Mouse (Mus musculus): ENCODE results near the gene Mafb.

The Mafb gene

DNA sequence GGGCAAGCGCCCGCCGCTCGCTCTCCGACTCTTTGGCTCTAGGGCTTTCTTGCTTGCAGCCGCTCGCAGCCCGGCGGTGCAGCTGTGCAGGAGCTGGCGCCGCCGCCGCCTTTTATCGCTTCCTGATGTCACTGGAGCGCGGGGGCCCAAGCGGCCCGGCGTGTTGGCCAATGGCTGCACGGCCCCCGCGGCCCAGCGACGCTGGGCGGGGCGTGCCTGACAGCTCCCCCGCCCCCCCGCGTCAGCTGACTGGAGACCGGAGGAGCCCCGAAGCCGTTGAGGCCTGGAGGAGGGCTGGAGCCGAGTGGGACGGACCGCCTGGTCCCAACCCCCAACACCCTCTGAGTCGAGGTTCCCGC is at the start of gene Mafb:
Gene Mafb (minus strand): TSS at position 86 of the 359 bp plus-strand sequence.
- DNase-seq (ENCODE audit: extremely low spot score), result peak; percentile 90

DNA sequence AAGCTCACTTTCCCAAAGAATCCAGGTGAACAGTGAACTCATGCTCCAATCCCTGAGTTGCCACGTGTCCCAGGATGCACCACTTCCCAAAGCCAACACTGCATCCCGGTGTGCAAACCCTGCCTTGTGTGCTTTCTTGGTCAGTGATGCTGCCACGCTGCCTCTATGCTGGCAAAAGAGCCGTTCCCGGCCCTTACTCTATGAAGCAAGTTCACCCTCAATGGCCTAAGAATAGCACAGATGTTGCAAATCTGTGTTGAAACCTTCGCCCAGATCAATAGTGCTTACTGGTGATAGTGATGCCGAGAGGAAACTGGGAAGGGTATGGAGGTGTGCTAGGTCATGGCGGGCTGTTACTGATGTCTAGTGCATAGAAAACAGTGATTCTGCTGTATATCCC is 48.3 kb upstream of the Mafb start:
- no peak for DNase-seq (ENCODE audit: extremely low spot score)

DNA sequence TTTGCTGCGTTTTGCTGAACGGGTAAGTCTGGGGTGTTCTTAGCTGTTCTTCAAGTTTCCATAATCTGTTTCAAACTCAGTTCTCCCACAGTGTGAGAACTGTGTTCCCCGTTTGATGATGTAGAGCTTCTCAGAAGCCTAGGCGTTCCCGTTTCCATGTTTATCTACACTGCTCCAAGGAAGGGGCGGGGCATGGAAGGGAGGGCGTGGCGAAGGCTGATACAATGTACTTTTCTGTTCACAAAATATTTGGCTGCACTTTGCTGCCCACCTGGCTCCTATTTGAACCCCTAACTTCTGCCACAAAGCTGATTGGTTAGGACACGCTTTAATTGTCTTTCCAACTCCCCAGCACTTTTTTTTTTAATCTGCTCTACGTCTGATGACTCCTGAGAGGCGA is 47.9 kb upstream of the Mafb start:
- DNase-seq (ENCODE audit: extremely low spot score), result no peak

DNA sequence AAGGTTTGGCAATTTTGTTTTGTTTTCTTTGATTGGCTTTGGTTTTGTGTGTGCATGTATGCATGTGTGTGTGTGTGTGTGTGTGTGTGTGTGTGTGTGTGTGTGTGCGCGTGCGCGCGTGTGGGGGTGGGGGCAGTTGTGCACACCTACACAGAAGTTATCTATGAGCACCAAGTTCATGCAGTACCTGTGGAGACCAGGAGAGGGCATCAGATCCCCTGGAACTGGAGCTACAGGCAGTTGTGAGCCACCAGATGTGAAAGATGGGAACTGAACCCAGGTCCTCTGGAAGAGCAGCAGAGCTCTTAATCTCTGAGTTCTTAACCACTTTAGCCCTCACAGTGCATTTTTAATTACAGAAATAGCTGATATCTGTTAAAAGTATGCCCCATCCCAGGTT is 47.1 kb upstream of the Mafb start:
- peak; percentile 12 for DNase-seq (ENCODE audit: extremely low spot score)

- no peak for DNase-seq (ENCODE audit: extremely low spot score)
Measured at GRCm38 (mm10) chr2:160413055-160413454, 46.2 kb upstream of the Mafb start.

DNA sequence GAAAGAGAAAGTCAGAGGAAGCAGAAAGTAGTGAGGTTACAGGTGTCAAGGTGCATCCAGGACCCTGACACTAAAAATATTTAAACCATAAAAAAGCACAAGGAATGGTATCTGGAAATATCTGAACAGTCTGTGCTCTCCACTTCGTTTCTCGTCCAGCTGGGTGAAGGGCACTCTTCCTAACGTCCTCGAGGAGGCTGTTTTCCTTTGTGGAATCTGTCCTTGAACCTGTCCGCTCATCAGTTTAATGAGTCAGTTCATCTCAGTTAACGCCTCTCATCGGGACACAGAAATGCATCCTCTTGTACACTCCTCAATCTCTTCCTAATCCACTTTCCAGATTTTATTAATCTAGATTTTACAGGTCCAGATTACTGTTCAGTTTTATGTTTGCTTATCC is 44.6 kb upstream of the Mafb start:
- DNase-seq (ENCODE audit: extremely low spot score), result no peak

GRCm38 (mm10) chr2:160407720-160408119 is 40.9 kb upstream of the Mafb start:
- no peak for DNase-seq (ENCODE audit: extremely low spot score)

DNA sequence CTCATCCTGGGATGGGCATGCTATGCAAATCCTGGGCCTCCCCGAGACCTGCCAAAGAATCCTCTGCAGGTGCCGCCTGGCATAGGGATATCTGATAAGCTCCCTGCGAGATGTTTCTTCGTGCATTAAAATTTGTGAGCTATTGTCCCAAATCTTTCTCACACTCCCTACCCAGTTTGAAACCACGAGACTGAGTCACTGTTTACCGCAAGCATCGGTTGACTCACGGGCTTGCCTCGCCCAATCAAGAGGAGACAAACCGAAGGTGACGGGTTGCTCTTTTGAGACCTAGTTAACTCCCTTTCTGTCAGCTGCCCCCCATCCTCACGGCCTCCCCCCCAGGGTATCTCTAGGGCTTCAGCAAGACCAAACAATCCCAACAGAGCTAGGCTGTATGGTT is 30.9 kb upstream of the Mafb start:
- DNase-seq (ENCODE audit: extremely low spot score), result no peak

GRCm38 (mm10) chr2:160394735-160395134 is 27.9 kb upstream of the Mafb start:
- no peak for DNase-seq (ENCODE audit: extremely low spot score)

- no peak for DNase-seq (ENCODE audit: extremely low spot score)
Measured at GRCm38 (mm10) chr2:160392648-160393047, 25.8 kb upstream of the Mafb start.

- no peak for DNase-seq (ENCODE audit: extremely low spot score)
Measured at GRCm38 (mm10) chr2:160388596-160388995, 21.7 kb upstream of the Mafb start.

DNA sequence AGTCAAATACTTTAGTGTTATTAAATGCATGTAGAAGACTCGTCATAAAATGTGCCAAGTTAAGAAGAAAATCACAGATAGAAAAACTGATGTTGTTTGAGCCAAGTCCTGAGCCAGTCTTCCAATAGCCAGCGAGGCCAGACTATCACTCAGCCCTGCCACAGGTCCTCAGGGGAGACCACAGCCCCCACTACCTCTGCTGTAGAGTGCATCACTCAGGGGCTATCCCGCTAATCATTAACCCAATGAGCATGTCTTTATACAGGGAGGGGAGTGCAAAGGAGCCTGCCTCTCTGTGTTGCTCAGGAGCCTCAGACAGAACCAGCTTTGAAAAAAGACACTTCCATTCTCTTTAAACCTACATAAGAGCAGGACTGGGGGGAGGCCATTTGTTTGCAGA is 16.6 kb upstream of the Mafb start:
- no peak for DNase-seq (ENCODE audit: extremely low spot score)

DNA sequence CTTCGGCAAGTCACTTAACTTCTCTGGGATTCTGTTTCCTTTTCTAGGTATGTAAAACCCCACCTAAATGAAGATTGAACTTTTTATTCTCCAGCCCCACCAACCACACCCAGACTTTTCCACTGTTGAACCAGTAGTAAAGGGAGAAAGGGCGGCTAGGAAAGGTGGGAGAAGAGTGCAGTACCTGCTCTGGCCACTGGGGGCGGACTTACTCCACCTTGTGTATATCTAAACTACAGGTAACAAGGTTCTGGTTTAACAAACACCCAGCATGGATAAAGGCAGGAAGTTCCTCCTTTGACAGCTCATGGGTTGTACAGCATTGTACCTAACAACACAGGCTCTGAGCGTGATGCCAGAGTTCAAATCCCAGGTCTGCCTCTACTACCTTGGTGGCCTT is 11.4 kb upstream of the Mafb start:
- DNase-seq (ENCODE audit: extremely low spot score), result peak; percentile 52

GRCm38 (mm10) chr2:160376236-160376635 is 9.4 kb upstream of the Mafb start:
- DNase-seq (ENCODE audit: extremely low spot score), result no peak

DNA sequence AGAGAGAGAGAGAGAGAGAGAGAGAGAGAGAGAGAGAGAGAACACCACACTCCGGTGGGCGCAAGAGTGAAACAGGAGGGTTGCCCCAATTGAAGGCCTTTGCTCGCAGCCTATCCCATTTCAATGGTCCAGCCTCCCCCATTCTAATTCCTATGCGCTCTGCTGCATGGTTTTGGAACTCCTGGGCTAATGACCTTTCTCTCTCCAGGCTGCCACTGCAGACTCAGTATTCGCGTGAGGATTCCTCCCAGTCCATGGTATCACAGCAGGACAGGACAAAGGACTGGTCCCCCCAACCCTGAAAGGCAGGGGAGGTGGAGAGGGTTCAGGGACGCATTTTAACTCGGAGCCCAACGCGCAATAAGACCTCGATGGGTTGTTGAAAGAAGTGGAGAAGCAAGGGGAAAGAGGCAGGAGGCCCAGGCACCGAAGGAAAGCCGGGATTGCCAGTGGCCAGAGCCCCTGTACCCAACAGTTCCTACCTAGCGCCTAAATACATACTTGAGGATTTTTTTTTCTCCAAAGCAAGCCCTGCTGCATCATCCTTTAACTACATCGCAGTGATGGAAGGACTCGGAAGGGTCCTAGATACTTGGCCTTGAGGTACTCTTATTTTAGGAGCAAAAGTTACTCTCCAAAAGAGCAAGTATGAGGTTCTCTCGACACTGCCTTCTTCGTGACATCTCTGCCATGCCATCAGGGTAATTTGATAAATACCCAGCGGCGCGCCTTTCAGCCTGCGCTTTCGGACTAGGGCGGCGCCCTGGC is 3.0 kb upstream of the Mafb start:
- peak; percentile 52 for DNase-seq (ENCODE audit: extremely low spot score)

DNA sequence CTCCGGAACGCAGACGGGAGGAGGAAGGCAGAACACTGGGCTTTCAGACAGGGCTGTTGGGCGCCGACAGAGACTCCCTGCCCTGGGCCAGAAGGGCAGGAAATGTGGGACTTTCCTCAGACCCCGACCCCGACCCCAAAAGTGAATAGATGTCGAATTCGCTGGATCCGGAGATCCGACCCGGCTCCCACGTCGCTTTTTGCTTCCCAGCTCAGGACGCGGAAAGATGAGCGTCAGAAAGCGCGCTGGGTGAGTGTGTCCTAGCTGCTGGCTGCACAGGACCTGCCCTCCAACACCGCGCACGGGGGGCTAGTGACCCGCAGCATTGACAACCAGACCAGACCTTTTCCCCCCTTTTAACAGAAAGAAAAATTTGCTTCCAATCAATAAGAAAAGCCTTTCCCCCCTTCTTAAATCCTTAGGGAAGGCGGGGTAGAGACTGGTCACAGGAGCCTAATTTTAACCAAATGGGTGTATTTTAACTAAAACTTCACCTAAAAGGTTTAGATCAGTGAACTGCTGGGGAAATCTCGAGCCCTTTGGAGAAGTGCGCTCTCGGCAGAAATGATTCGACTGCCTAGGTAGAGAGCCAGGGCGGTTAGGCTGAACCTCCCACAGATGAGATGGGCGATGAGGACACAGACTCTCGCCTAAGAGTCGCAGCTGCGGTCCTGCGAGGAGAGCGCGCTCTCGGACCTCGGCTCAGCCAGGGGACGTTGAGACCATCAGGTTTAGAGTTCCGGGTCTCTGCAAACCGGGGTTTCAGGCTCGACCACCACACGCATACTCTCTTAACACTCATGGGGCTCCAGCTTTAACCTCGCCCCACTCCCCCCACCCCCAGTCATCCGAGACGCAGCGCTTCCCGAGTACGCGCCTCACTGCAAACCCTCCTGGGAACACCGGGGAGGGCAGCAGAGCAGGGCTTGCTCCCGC is 1.8 kb upstream of the Mafb start:
- peak; percentile 39 for DNase-seq (ENCODE audit: extremely low spot score)

DNA sequence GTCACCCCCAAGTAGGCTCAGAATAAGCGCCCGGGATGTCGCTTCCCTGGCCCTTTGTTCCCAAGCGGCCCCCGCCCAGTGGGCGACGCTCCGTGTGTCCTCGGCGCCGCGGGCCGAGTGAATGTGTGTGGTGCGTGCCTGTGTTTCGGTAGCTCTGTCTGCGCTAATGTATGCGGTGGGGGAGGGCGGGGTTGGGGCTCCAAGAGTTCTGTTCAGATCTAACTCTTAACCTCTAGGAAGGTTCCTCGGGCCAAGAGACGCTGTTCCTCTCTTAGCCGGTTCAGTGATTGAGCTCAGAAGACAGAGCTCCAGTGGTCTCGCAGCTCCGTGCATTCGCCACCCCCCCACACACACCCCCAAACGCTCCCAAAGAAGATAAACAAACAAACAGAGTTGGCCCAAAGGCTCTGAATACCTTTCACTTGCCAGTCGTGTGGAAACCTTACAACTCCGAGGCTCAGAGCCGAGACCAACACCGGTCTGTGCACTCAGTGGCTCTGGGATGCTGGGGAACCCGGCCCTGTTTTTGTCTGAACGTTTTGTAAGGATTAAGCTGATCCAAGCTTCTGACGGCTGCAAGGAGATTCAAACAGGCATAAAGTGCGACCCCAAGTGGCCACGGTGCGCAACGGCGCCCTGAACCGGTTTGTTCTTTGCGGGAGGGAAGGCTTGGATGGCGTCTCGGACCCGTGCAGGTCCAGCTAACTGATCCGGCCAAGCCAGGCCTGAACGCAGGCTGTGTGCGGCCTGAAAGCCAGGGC is 763 bp upstream of the Mafb start:
- peak; percentile 91 for DNase-seq (ENCODE audit: extremely low spot score)

GRCm38 (mm10) chr2:160366111-160366979 is 520 bp downstream of the Mafb start:
- DNase-seq (ENCODE audit: extremely low spot score), result no peak

DNA sequence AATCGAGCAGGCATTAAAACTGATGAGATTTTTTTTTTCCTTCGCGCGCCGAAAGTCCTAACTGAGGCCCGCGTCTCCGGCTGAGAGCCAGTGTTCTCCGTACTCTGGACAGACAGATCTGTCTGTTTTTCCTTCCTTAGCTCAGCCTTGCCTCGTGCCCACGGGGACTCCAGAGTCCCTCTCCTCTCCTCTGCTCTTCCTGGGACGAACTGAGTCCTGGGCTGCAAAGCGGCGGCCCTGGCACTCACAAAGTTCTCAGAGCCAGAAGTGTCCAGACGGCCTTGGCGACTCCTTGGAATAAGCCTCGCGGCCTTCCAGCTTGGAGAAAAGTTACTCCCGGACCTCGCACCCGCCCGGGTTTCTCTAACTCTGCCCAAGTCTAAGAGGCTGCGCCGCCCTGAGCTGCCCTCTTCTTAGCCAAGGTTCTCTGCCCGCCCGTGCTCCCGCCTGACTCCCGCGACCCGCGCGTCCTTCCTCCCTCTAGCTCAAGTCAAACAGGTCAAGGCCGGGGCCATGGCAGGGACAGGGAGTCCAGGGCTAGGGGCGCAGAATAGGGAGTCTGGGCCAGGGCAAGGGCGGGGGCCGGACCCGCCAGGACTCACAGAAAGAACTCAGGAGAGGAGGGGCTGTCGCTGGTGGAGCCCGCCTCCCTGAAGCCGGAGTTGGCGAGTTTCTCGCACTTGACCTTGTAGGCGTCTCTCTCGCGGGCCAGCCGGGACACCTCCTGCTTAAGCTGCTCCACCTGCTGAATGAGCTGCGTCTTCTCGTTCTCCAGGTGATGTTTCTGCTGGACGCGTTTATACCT is 1.6 kb downstream of the Mafb start:
- DNase-seq (ENCODE audit: extremely low spot score), result peak; percentile 70

DNA sequence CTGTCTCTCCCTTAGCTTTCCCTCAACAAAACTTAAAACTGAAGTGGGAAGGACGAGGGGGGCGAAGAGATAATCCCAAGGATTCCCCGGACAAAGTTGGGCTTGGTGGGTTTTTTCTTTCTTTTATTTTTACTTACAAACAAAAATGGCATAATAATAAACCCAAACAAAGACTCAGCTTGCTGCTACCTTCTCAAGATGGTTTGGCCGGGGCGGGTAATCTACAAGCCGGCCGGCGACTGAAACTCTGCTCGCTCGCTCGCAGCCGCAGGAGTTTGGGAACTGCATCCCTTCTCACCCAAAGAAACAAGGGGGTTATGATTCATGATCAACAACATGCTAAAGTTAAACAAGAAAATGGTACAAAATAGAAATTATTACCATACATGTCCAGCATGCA is 2.2 kb downstream of the Mafb start:
- DNase-seq (ENCODE audit: extremely low spot score), result peak; percentile 42

Measured in embryo, embryonic 9.5 days (tissue).